14 mouse cellular contexts compared by ENCODE assay signal in the genomic region with DNA sequence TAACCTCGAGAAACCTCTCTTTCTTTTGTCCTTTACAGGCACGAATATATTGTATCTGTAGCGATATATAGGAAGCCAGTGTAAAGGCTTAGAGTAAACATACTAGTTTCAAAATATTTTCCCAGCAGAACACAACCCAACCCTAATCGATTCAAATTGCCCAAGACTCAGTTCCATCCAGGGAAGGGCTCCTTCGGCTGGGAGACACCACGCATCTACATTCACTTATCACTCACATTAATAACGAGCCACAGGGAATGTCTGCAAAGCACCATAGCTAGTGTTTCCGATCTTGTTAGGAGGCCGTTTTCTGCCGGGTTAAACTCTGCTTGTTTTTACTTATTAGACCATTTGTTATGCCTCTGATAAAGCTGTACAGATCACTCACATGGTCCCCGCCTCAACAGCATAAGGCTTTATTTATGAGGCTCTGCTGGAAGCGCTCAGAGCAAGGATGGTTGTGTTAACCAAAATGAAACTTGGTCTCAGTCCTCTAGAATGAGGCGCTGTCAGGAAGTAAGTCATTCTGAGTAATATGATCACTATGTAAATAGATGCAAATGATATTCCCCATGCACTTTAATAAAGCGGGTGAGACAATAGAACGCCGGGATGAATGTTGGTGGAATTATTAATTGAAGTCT.
DNase-seq lines count a peak whose midpoint lies in the region; ATAC-seq and TF ChIP-seq lines count a peak whose summit lies in the region.
"Had no signal": no experiment of that assay in that cellular context is flagged by ENCODE, and none has a peak within 500 bp of the region (broad histone marks: within the 10 kb centered on the region; RNA-seq: fewer than 3 reads in every experiment).

No protein-coding gene starts in this region.

- TF ChIP-seq CTCF in left cerebral cortex, adult 2 months (IDR thresholded peaks at IDR 0.05) = no peak
- TF ChIP-seq CTCF in midbrain, postnatal 0 days (IDR thresholded peaks at IDR 0.05) = no peak

- no peaks in the 10 kb centered on the region for H3K9me3 ChIP-seq in hindbrain, embryonic 13.5 days
- H3K9me3 ChIP-seq in midbrain, postnatal 0 days (ENCODE audit: low read length) = no peaks in the 10 kb centered on the region
- H3K9me3 ChIP-seq: heart, embryonic 13.5 days; limb, embryonic 15.5 days; stomach, embryonic 15.5 days had no signal

- peaks cover 4% of the 10 kb centered on the region; the same call in 1 of the 2 replicates for H3K4me1 ChIP-seq in hindbrain, embryonic 13.5 days (replicated peaks)
- no peaks in the 10 kb centered on the region for H3K4me1 ChIP-seq in midbrain, postnatal 0 days (ENCODE audit: insufficient read depth, low read length)
- H3K4me1 ChIP-seq: heart, embryonic 13.5 days; limb, embryonic 15.5 days; stomach, embryonic 15.5 days had no signal

- H3K9ac ChIP-seq in hindbrain, embryonic 13.5 days = no peak overlapping the region
- no peak overlapping the region for H3K9ac ChIP-seq in midbrain, postnatal 0 days (replicated peaks; ENCODE audit: low read length, poor library complexity, severe bottlenecking)
- H3K9ac ChIP-seq: heart, embryonic 13.5 days; limb, embryonic 15.5 days; stomach, embryonic 15.5 days had no signal

- no peaks in the 10 kb centered on the region for H3K36me3 ChIP-seq in hindbrain, embryonic 13.5 days
- no peaks in the 10 kb centered on the region for H3K36me3 ChIP-seq in midbrain, postnatal 0 days (ENCODE audit: insufficient read depth, low read length)
- H3K36me3 ChIP-seq: heart, embryonic 13.5 days; limb, embryonic 15.5 days; stomach, embryonic 15.5 days had no signal

- intact Hi-C loops in left cerebral cortex, adult 2 months (cut with DNase I) = no loop called here
- intact Hi-C loops in left cerebral cortex, postnatal 4 days (cut with DNase I) = no loop called here

- DNase-seq in embryo, embryonic 11 days = peak; percentile 6
- DNase-seq in embryo, embryonic 10 days (ENCODE audit: low spot score) = no peak
- no peak for DNase-seq in left cerebral cortex, adult 2 months (ENCODE audit: extremely low spot score in 1 of 2, low spot score in 2 of 2)
- DNase-seq in left cerebral cortex, postnatal 4 days = no peak
- peak; percentile 26 for DNase-seq in midbrain, postnatal 0 days (ENCODE audit: low spot score)
- no peak for DNase-seq in right cerebral cortex, postnatal 36 days (ENCODE audit: low spot score in 2 of 2)
- no peak for DNase-seq in testis, postnatal 14 days (ENCODE audit: low spot score)
- DNase-seq: lung, postnatal 36 days; right cerebral cortex, postnatal 14 days had no signal

- peak overlapping the region; percentile 35 for H3K4me2 ChIP-seq in hindbrain, embryonic 13.5 days
- H3K4me2 ChIP-seq in midbrain, postnatal 0 days (ENCODE audit: low read depth, low read length, poor library complexity, severe bottlenecking) = no peak overlapping the region
- H3K4me2 ChIP-seq: heart, embryonic 13.5 days; limb, embryonic 15.5 days; stomach, embryonic 15.5 days had no signal

- H3K4me3 ChIP-seq in left cerebral cortex, adult 2 months = 0 out of 2 replicates have a peak overlapping the region, but pooled peaks have one; percentile 11
- no peak overlapping the region for H3K4me3 ChIP-seq in hindbrain, embryonic 13.5 days
- H3K4me3 ChIP-seq in midbrain, postnatal 0 days (ENCODE audit: low read depth, low read length) = no peak overlapping the region
- H3K4me3 ChIP-seq: heart, embryonic 13.5 days; limb, embryonic 15.5 days; stomach, embryonic 15.5 days had no signal

- no peak overlapping the region for H3K27ac ChIP-seq in left cerebral cortex, adult 2 months
- peak overlapping the region; percentile 55 for H3K27ac ChIP-seq in hindbrain, embryonic 13.5 days
- H3K27ac ChIP-seq in midbrain, postnatal 0 days (ENCODE audit: low read depth, low read length) = no peak overlapping the region
- H3K27ac ChIP-seq: heart, embryonic 13.5 days; limb, embryonic 15.5 days; stomach, embryonic 15.5 days had no signal

- peak; percentile 84 for ATAC-seq in hindbrain, embryonic 13.5 days (ENCODE audit: low FRiP score)
- 0 out of 2 replicates have a peak, but pooled peaks have one; percentile 31 for ATAC-seq in midbrain, postnatal 0 days (ENCODE audit: low FRiP score)
- ATAC-seq: activated CD4-positive, CD25-positive, alpha-beta regulatory T cell, adult 4 months had no signal

- 49% methylated on average over 16 of the region's 16 CpGs for WGBS in hindbrain, embryonic 13.5 days
- WGBS in midbrain, postnatal 0 days = 52% methylated on average over 16 of the region's 16 CpGs

- no peaks in the 10 kb centered on the region for H3K27me3 ChIP-seq in hindbrain, embryonic 13.5 days
- H3K27me3 ChIP-seq in midbrain, postnatal 0 days (ENCODE audit: insufficient read depth, low read length) = no peaks in the 10 kb centered on the region
- H3K27me3 ChIP-seq: heart, embryonic 13.5 days; limb, embryonic 15.5 days; stomach, embryonic 15.5 days had no signal

Comparison
In these comparisons a context has a peak if more than half of its experiments do, and no peak if none do; other contexts are left out.
1. DNase-seq: peak in embryo, embryonic 11 days (single experiment) and midbrain, postnatal 0 days (single experiment); none in embryo, embryonic 10 days (single experiment), left cerebral cortex, adult 2 months (0 of 2), left cerebral cortex, postnatal 4 days (single experiment), right cerebral cortex, postnatal 36 days (0 of 2) and testis, postnatal 14 days (single experiment).